Mouse (Mus musculus) cerebellum, adult 9-10 months (tissue): ENCODE results near the gene Stambpl1.
A peak's percentile ranks its signal among the peaks of the same experiment; 100 is the strongest.

Experiments used
- DNase-seq: peaks from one replicate; pipeline ENCODE4 v3.0.0; 2022

The Stambpl1 gene

DNA sequence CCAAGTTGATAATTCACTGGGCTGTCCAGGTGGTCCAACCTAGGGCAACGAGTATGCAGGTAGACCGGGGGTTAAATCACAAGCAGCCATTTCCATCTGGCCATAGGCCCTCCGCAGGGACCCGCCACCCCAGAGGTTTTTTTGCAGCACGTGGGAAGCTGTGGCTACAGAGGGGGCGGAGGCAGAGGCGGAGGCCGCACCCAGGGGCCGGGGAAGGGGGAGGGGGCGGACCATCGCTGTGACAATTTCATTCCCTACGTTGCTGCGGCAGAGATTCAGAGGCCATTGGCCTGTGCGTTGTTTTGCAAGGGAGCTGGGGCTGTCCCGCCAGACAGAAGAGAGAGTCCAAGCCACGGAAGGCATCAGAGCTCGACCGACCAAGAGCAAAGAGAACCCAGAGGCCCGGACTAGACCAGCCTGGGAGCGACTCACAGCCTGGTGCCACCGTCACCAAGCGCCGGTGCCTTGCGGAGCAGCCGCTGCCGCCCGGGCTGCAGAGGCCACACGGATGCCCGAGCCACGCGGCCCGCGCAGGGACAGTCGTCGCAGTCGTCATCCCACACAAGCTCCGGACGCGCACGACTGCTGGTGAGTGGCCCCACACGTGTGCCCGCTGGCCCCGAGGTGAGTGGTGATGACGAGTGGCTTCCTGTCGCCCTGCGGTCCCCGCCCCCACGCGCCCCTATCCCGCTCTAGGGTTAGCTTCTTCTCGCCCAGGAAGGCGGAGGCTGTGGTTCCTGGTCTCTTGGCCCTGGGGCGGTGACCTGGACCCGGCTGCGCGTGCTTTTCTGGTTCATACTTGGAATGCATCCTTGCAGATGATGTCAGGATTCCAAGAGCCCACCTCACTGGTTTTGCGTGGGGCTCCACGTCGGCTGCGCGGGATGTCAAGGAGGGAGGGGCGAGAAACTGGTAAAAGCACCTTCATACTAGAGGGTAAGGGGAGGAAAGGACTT, at the start of gene Stambpl1:
Gene Stambpl1, plus strand, starts transcription at position 222 of the 956 bp plus-strand sequence.
- peak; percentile 73 for DNase-seq

DNA sequence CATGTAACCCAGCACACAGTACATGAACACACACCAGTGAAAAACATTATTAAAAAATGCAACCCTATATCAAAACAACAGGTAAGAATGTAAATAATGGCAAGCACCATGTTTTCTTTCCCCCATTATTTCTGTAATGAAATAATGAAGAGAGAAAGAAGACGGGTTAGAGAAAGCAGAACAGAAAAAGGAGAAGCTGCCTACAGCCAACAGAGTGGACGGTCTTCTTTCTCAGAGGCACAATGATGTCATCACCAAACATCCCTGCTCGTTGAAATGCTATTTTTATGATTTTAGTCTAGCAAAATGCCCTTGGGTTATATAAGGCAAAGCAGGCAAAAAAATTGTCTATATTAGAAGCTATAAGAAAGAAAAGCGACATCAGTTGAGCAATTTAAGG, 43.6 kb upstream of the Stambpl1 start:
- no peak for DNase-seq

DNA sequence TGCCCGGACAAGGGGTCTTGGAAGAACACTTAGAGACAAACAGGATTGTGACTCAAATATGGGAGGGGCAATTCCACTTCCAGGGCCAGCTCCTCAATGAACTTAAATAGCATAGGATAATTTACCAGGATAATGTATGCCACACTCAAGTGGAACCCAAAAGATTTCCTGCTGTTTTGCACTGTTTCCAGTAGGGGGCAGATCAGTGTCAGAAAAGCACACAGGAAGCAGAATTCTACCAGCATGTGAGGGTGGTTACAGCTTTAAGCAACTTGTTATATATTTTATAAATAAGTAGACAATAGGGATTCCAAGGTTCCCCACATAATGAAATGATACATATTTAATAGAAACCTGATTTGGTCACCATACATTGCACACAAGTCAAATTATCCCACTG, 40.1 kb upstream of the Stambpl1 start:
- DNase-seq = peak; percentile 8

DNA sequence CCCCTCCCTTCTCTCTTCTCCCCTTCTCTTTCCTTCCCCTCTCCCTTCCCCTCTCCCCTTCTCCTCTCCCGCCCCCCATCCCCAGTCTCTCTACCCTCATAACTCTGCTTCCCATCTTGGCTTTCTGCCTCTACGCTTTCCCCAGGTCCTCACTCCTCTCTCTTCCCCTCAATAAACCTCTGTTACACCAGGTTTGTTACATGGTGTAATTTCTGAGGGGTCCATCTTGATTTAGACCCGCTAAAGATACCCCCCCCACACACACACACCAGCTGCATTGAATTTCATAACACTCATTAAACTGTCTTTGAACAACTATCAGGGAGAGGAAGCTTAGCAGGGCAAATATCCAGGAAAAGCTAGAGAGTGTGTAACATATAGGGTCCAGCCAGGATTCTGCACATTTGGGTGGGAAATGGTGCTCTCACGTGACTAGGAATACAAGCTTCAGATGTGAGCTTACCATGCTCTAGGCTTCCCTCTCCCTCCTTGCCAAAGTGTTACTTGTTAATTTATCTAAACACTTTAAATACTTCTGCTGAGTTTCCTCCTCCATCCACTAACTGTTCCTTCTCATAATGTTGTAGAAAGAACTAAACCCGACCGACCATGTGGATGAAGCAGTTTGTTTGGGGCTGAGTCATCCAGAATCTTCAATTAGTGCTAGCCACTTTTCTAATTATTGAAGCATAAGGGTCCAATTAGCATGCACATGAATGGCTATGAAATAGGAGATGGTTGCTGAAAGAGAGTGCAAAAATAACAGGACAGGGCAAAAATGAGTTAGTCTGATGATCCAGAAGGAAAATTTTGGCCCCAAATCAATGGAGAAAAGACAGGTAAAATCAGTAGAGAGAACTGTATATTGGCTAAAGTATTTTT, 38.5 kb upstream of the Stambpl1 start:
- no peak for DNase-seq

DNA sequence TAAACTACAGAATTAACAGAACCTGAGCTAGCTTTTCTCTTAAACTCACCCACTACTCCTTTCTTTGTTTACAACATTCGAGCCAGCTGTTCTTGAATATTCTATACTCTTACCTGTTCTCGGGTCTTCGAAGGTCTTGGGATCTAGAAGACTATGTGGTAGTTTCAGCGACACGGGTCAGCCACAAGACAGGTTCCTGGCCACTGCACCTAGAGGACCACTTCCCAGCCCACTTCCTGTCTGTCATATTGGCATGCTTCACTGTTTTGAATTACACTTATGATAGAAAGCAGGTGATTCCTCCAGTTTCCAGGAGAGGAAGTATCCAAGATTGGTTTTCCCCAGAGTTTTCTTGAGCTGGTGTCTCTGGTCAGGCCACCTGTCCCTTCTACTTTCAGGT, 29.3 kb upstream of the Stambpl1 start:
- DNase-seq = no peak

DNA sequence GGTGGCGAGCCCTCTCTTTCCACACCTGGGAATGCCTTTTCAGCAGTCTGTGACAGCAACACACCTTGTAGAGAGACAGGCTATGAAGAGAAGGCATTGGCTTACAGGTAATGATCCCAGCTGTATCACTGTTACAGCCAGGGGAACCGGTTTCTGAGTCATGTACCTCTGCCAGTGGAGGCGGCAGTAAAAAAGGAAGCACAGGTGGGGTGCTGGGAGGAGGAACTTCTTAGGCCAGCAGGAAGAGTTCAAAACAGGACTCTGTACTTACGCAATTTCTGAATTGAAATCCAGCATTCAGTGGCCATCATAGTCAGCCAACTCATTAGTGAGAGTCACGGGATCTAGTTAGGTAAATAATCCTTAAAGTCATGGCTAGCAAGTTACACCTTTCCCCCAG, 26.1 kb upstream of the Stambpl1 start, which contains the start of gene Ankrd22:
Gene Ankrd22, minus strand, starts transcription at position 163 of the 400 bp plus-strand sequence.
- DNase-seq = no peak

DNA sequence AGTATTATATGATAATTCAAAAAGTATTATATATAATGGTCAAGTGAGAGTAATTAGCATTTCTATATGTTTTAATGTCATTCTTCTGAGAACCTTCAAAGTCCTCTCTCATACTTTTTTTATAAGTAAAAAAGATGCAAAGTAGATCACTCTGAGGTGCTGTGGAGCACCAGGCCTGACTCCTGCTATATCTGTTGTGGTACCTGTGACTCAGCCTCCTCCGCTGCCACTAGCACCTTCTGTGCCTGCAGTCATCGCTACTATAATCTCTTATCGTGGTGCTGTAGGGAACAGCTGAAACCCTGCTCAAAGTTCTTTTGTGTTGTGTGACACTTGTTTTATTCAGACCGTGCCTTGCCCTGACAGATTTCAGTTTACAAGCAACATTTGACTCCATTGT, 25.6 kb upstream of the Stambpl1 start:
- no peak for DNase-seq

DNA sequence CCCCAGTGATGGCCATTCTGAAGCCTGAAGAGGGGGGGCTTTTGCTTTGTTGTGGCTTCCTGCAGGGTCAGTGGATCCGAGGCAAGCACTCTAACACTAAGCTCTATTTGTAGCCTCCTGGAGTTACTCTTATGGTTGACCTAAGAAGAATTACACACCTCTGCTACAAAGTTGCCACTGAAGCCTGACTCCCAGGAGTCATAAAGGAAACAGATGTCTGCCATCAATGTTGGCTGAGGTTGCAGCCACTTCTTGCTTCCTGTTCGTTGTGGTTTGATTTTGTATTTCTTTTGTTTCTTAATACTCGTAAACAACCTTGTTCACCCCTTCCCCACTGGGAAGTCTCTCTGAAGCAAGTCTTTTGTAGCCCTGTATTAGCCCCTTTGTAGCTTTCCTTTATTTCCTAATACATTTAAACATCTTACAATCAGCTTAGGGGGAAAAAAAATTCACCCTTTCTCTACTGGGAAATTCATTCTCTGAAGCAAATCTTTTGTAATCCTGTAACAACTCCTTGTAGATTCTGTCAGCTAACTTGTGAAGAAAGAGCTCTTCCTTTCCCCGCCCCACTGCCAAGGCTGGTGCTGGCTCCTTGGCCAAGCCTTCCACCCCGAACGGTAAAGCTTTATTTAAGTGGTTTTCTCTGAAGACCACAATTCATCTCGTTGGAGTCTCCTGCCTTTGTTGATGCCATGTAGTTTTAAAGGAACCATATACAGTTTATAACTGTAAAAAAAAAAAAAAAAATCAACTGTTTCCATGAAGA, 23.9 kb upstream of the Stambpl1 start:
- no peak for DNase-seq

DNA sequence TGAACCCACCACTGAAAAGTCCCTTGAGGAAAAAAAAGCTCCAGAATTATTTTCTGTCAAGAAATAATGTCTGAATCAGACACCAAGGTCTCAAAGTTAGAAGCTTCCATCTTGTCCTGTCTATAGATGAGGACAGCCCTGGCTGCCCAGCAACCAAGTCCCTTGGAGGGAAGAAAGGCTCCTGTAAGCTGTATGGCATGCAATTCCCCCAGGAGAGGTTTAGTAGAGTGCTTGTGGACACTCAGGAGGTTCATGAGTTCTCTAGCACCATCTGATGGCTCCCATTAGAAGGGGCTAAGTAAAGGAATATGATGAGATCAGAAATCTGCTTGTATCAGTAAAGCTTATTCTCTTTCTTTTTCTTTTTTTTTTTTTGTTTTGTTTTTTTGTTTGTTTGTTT, 22.9 kb upstream of the Stambpl1 start:
- no peak for DNase-seq

DNA sequence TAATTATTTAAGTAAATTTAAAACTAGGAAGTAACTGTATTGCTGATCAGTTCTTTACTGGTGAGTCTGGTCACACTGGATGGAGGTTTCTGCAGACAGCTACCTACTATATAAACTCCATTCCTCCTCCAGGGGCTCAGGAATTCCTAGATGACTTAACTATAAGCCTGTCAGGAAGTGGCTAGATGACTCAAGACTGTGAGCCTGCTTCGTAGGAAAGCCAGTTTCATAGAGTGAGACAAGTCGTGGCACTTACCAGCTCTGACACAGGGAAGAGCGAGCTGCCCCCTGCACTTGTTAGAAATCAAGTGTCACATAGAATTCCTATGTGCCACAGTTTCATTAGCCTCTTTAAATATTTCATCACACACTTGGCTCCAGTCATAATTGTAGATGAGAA, 20.9 kb upstream of the Stambpl1 start:
- DNase-seq = no peak

DNA sequence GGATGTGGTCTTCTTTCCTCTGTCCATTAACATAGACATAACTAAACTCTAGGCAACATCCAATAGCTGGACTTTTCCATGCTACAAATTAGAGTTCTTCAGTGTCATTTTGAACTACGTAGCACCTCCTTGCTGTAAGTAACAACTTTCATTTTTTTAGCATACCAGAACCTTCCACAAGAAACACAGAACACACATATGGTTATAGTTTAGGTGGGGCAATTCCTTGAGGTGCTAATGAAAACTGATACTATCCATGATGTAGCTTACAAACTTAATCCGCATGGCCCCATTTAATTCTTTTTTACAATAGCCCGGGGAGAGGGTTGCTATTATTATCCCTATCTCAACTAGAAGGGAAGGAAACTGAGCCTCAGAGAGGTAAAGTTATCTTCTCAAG, 18.0 kb upstream of the Stambpl1 start:
- no peak for DNase-seq

DNA sequence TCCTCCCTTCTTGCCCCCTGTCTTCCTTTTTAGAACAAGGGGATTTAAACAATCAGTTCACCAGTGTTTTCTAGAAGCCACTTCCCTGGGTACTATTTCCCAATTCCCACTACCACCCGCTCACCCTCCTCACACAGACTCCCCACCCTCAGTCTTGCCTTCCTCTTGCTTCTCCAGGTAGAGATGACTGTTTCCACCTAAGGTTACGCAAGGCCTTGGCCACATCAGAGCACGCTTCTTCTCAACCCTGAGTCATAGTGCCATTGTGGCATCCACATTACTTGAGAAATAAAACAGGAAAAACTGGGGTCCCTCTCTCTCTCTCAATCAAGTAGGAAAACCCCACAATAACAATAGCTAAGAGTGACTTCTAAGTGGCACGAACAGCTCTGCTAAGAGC, 12.9 kb upstream of the Stambpl1 start:
- no peak for DNase-seq

DNA sequence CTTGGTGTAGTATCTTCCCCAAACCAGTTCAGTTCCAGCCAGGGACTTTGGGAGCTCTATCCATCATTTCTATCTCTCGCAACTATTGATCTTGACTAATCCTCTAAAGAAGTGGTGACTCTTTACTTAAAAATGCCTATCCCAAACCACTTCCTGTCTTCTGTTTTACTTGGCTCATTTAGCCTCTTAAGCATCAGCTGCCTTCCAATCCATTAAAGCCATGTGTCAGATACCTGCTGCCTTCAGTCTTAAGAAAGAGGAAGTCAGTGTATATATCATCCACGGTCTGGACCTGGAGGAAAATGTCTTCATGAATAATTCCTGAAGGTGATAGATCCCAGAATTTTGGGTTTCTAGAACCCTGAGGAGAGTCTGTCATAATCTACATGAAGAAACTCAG, 11.7 kb upstream of the Stambpl1 start:
- no peak for DNase-seq

DNA sequence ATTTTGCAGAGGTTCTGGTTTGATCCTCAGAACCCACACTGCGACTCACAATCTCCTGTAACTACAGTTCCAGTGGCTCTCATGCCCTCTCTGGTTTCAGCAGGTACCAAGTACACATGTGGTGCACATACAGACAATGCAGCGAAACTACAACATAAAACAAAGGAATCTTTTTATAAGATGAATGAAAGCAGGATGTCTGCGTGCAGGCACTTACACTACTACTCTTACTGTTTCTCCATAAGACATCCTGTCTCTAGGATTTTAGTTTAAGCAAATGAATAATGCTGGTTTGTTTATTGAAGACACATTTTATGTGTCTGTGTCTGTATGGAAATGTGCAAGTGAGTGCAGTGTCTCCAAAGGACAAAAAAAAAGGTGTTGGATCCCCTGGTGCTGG, 10.8 kb upstream of the Stambpl1 start:
- DNase-seq = no peak

DNA sequence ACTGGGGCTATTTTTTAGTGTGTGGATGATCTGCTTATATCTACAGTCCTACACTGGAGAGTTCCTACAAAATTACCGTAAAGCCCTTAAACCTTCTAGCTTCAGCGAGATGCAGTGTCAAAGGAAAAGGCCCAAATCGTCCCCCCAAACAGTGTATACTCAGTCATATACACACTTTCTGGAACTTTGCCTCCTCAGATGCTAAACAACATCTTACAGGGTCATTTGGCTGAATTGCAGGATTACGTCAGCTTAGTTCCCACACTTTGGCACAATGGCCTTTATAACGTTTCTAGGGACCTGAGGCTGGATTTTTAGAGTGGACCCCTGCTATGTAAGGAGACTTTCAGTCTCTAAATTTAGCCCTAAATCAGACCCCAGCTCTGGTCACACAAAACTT, 9.5 kb upstream of the Stambpl1 start:
- DNase-seq = no peak

DNA sequence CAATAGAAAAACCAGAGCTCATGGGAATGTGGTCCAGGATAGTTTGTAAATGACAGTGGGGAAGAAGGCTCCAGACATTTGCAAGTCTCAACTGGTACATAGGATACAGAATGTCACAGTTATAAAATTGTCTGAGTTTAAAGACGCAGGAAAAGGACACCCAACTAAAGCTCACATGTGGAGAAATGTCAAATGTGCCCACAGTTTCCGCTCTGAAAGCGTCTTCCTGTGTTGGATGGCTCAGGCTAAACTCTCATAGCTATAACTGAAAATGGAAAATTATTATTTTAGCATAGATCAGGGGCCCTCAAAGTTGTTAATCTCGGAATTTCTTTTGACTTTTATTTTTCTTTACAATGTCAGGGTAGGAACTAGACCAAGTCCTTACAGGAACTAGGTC, 5.2 kb upstream of the Stambpl1 start:
- DNase-seq = no peak

DNA sequence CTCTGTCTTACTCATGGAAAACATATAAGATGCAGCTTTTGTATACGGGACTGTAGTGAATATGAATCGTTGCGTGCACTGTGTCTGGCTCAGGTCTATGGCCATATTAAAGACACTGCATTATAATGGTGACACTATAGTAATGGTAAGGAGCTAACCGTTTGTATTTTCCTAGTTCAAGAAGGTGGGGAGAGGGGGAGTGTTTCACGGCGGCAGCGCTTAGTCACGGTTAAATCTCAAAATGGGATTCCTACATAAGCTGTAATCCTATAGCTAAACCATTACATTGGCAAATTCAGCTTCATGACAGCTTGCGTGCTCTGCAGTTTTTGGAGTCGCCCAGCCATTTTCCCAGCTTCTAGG, 403 bp upstream of the Stambpl1 start:
- no peak for DNase-seq

DNA sequence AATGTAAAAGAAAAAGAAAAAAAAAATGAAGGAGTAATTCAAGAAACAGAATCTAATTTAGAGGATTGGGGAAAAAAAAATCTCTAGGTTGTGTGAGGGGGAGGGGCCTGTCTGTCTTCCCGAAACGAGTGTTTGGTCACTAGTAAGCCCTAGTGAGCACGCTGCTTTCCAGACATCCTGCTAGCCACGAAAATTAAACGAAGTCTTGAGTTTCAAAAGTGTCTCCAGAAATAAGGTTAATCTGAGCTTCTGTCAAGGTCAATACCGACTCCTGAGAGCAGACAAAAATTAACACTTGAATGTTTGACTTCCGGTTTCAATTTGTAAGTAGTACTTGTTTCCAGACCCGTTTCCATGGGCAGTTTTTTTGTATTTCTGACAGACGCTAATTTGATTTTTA, 1.1 kb downstream of the Stambpl1 start:
- peak; percentile 42 for DNase-seq

DNA sequence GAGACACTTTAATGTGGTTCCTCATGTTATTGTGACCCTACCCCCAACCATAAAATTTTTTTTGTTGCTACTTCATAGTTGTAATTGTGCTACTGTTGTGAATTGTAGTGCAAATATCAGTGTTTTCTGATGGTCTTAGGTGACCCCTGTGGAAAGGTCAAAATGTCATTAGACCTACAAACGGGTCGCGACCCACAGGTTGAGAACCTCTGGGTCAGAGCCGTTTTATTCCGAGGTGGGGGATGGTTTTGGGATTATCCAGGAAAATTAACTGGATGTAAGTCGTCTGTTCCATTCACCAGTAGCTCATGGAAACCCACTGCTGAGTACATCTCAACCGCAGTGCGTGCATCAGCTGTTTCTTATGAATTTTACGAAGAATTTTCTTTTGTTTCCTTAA, 1.7 kb downstream of the Stambpl1 start:
- no peak for DNase-seq

DNA sequence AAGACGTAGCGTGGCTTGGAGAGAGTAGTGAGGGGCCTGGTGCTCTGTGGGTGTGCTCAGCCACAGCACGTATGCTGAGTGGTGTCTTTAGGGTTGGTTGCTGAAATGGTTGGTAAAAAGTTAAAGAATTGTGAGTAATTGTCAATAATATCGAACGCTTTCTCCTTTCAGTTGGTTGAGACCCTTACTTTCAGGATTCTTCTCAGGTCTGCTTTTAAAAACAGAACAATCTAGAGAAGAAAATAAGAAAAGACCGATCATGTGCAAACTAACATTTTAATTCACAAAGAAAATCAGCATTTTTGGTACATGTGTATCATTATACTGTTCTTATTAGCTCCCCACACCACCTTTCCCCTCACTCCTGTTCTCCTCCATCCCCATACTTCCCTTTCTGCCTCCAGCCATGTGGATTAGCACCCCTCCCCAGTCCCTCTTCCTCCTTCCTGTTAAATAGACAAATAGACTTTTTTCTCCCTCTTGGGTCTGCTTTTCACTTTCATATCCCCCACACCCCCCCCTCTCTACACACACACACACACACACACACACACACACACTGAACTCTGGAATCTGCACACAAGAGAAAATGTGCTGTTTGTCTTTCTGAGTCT, 2.2 kb downstream of the Stambpl1 start:
- no peak for DNase-seq

DNA sequence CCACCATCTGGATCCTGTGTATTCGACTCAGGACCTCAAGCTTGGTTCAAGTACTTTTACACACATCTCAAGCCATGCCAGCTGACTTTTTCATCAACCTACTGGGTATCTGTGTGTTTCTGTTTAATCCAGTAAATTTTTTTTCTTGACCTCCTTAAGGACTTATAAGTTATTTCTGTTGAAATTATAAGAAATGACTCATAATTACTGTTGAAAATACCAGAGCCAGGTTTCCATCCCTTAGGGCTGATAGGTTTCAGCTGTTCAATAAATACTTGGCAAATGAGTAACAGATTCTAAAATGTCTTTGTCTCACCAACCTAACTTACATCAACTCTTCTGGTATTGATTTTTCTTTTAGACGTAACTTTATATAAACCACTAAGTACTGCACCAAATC, 3.0 kb downstream of the Stambpl1 start:
- no peak for DNase-seq

DNA sequence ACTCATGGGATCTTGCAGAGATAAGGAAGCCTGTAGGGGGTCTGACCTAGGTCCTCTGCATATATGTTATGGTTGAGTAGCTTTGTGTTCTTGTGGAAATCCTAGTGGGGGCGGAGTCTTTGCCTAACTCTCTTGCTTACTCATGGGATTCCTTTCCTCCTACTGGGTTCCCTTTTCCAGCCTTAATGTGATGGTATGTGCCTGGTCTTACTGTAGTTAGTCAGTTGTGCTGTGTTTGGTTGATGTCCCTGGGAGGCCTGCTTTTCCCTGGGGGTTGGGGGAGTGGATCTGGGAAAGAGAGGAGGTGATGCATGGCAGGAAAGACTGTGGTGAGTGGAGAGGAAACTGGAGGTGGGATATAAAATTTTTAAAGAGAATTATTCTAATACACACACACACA, 6.0 kb downstream of the Stambpl1 start:
- no peak for DNase-seq

DNA sequence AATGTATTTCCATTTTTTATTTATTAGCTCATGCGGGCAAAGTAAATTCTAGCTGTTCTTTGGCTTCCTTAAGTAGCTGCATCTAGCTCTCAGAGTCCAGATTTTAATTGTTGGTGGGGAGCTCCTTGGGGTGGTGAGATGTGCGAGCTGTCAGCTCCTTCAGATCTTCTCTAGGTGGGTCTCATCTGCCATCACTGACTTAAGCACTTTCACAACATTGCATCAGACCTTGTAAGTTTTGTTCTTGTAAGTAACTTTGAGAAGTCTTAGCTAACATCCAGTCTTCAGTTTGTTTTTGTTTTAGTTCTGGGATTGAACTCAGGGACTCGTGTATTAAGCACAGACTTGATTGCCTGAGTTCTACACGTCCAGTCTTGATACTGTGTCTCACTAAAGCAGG, 6.9 kb downstream of the Stambpl1 start:
- DNase-seq = no peak
